Mouse (Mus musculus) cerebellum, adult 2 months (tissue): Measurements from ENCODE around the gene Ugt1a2.
A peak's percentile ranks its signal among the peaks of the same experiment; 100 is the strongest.

Experiments used
- CTCF ChIP-seq: fragments of 200-500 bp; IDR thresholded peaks from 2 replicates; pipeline ENCODE4 v1.5.1; 2011; ENCODE audit warnings: low read depth, mild to moderate bottlenecking, control low read depth, low read length, moderate library complexity, borderline replicate concordance; ENCODE audit not compliant: insufficient read depth
- POLR2A ChIP-seq: fragments of 200-500 bp; IDR thresholded peaks from 2 replicates; pipeline ENCODE4 v1.6.1; 2011; ENCODE audit warnings: low read length, control low read depth, borderline replicate concordance; ENCODE audit not compliant: insufficient read depth

- TF ChIP-seq CTCF (no peak), POLR2A (peak; percentile 55)
Measured at GRCm38 (mm10) chr1:88205294-88205922, 5.0 kb downstream of the Ugt1a2 start, which contains the start of gene Dnajb3.
